Mouse (Mus musculus): ENCODE data around the gene Xlr4b. TPM values are rescaled to one million over a fixed set of nuclear protein-coding genes. Genes with fewer than 3 reads are reported as not detected.
A peak's percentile ranks its signal among the peaks of the same experiment; 100 is the strongest.
"Not testable (repeated sequence)": the region's sequence is repeated elsewhere in the genome, so short reads cannot be mapped to it uniquely, and the experiment has no call there.

The Xlr4b gene
- 2.4 and 4.1 TPM in 2 replicates for polyA plus RNA-seq (2015; fragmentation: Nextera tagmentation; extraction: Ambion mirVana)

DNA sequence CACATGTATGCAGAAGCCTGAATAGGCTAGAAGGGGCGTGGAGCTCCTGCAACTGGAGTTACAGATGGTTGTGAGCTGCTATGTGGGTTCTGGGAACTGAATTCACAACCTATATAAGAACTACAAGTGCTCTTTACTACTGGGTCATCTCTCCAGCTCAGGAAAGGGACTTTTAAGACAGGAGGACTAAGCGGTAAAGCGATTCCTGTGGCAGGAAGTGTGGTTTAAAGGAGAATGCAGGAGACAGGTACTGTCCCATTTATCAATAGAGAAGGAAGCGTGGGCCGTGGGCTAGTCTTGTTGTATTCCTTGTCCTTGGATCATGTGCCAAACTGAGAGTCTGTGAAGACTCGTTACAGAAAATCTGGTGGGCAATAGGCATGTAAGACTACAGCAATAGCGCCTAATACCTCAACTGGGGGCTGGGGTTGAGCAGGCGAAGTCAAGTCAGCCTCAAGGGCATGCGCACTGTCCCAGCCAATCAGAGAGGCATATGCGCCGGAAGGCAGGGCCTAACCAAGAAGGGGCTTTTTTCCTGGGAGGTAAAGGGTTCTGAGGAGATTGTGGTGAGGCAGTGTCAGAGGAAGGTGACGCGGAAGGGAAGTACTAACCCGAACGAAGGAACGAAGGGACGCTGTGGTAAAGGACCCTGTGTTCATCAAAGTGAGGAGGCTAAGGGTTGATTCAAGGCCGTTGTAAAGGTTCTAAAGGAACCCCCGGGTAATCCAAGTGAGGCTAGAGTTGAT, at the start of gene Xlr4b:
TSS of gene Xlr4b (plus strand) at position 515 of the 746 bp plus-strand sequence.
- not testable (repeated sequence) for H3K4me2 ChIP-seq (ENCODE audit: low read depth, low read length); H3K27ac ChIP-seq (ENCODE audit: low read length); H3K4me1 ChIP-seq (ENCODE audit: control insufficient read depth, insufficient read depth, low read length); H3K4me3 ChIP-seq (ENCODE audit: low read length); H3K27me3 ChIP-seq (ENCODE audit: control insufficient read depth, insufficient read depth, low read length); ATAC-seq (replicated peaks; ENCODE audit: extremely low read depth, insufficient read depth, low FRiP score); H3K9ac ChIP-seq (ENCODE audit: low read length); H3K36me3 ChIP-seq (ENCODE audit: control insufficient read depth, insufficient read depth); H3K9me3 ChIP-seq (replicated peaks; ENCODE audit: control insufficient read depth, low read length)
- 66% methylated on average over 12 of the region's 19 CpGs for WGBS

DNA sequence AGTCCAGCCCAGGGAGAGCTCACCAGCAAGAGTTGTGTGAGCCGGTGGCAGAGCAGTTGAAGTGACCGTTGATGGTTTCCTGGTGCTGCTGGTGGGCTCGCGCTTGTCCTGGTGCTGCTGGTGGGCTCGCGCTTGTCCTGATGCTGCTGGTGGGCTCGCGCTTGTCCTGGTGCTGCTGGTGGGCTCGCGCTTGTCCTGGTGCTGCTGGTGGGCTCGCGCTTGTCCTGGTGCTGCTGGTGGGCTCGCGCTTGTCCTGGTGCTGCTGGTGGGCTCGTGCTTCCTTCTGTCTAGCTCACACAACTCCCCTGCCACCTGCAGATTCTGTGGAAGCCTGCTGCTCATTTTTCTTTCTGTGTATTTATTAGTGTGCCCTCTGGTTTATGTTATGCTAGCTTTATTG, 37.2 kb upstream of the Xlr4b start, which contains the start of gene Spin2d:
TSS of gene Spin2d (minus strand) at position 101 of the 400 bp plus-strand sequence.
- not testable (repeated sequence) for H3K27me3 ChIP-seq (ENCODE audit: control insufficient read depth, insufficient read depth, low read length); ATAC-seq (replicated peaks; ENCODE audit: extremely low read depth, insufficient read depth, low FRiP score); H3K36me3 ChIP-seq (ENCODE audit: control insufficient read depth, insufficient read depth); H3K27ac ChIP-seq (ENCODE audit: low read length); H3K9ac ChIP-seq (ENCODE audit: low read length); H3K4me2 ChIP-seq (ENCODE audit: low read depth, low read length); H3K9me3 ChIP-seq (replicated peaks; ENCODE audit: control insufficient read depth, low read length); H3K4me1 ChIP-seq (ENCODE audit: control insufficient read depth, insufficient read depth, low read length); H3K4me3 ChIP-seq (ENCODE audit: low read length)
- 68% methylated on average over 6 of the region's 15 CpGs for WGBS

DNA sequence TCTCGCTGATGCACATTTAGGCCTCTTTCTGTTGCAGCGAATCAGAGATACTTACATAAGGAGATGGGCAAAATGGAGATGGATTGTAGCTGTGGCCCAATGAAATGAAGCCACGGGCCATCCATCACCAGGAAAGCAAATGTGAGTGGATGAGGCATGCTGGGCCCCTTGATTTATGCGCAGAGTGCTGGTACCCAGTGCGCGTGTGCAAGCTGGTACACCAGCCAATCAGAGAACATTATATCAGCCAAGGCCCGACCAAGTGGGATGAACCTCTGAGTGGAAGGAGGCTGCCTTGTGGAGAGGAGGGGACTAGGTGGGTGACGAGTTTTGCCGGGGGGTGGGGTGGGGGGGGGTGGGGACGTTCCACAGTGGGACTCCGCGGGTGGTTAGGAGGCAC, 22.2 kb upstream of the Xlr4b start, which contains the start of gene Xlr3b:
TSS of gene Xlr3b (plus strand) at position 274 of the 400 bp plus-strand sequence.
- not testable (repeated sequence) for H3K36me3 ChIP-seq (ENCODE audit: control insufficient read depth, insufficient read depth); H3K4me1 ChIP-seq (ENCODE audit: control insufficient read depth, insufficient read depth, low read length); H3K27me3 ChIP-seq (ENCODE audit: control insufficient read depth, insufficient read depth, low read length); H3K4me3 ChIP-seq (ENCODE audit: low read length); ATAC-seq (replicated peaks; ENCODE audit: extremely low read depth, insufficient read depth, low FRiP score); H3K27ac ChIP-seq (ENCODE audit: low read length); H3K9me3 ChIP-seq (replicated peaks; ENCODE audit: control insufficient read depth, low read length); H3K9ac ChIP-seq (ENCODE audit: low read length); H3K4me2 ChIP-seq (ENCODE audit: low read depth, low read length)
- WGBS: 70% methylated on average over 12 of the region's 12 CpGs

DNA sequence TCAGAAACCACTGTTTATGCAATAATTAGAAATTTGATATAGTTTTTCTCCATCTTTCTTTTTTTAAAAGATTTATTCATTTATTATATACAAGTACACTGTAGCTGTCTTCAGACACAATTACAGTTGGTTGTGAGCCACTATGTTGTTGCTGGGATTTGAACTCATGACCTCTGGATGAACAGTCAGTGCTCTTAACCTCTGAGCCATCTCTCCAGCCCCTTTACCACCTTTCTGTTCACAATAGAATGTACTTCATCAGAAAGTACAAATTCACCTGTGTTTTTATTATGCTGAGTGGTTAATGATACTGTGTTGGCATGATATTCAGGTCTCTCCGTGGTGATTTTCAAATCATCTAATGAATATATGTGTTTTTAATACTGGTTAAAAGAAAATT, 11.2 kb downstream of the Xlr4b start:
- Histone ChIP-seq H3K27me3 (ENCODE audit: control insufficient read depth, insufficient read depth, low read length) (no peaks in the 10 kb centered on the region), H3K27ac (ENCODE audit: low read length) (no peak overlapping the region), H3K36me3 (ENCODE audit: control insufficient read depth, insufficient read depth) (no peaks in the 10 kb centered on the region), H3K9me3 (replicated peaks; ENCODE audit: control insufficient read depth, low read length) (no peaks in the 10 kb centered on the region), H3K4me3 (ENCODE audit: low read length) (no peak overlapping the region), H3K4me1 (ENCODE audit: control insufficient read depth, insufficient read depth, low read length) (peaks cover 5% of the 10 kb centered on the region; the same call in 1 of the 2 replicates), H3K4me2 (ENCODE audit: low read depth, low read length) (no peak overlapping the region), H3K9ac (ENCODE audit: low read length) (no peak overlapping the region)
- no peak for ATAC-seq (replicated peaks; ENCODE audit: extremely low read depth, insufficient read depth, low FRiP score)
- 41% methylated on average over 1 of the region's 1 CpGs for WGBS

DNA sequence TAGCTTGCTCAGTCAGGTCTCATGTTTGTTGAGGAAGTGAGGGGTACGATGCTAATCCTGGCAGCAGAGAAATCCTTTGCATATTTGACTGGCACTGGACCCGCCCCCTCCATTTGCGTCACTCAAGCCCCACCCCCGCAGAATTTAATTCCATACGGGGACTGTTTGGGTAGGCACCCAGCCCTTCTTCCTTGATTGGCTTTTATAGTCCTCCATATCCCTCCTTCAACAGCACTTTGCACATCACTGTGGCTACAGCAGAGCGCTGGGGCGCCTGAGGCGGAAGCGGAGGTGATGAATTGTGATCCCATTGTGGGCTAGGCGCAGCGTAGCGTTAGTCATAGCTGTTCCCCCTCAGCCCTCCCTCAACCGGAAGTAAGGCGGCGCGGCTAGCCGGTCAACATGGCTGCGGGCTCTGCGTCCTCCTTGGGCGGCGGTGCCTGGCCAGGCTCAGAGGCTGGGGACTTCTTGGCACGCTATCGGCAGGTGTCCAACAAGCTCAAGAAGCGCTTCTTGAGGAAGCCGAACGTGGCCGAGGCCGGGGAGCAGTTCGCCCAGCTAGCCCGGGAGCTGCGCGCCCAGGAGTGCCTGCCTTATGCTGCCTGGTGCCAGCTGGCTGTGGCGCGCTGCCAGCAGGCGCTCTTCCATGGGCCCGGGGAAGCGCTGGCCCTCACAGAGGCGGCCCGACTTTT, 13.9 kb downstream of the Xlr4b start, which contains the start of gene F8a:
TSS of gene F8a (plus strand) at position 378 of the 692 bp plus-strand sequence.
- WGBS: 10% methylated on average over 38 of the region's 39 CpGs
- peak; percentile 95 for ATAC-seq (replicated peaks; ENCODE audit: extremely low read depth, insufficient read depth, low FRiP score)

DNA sequence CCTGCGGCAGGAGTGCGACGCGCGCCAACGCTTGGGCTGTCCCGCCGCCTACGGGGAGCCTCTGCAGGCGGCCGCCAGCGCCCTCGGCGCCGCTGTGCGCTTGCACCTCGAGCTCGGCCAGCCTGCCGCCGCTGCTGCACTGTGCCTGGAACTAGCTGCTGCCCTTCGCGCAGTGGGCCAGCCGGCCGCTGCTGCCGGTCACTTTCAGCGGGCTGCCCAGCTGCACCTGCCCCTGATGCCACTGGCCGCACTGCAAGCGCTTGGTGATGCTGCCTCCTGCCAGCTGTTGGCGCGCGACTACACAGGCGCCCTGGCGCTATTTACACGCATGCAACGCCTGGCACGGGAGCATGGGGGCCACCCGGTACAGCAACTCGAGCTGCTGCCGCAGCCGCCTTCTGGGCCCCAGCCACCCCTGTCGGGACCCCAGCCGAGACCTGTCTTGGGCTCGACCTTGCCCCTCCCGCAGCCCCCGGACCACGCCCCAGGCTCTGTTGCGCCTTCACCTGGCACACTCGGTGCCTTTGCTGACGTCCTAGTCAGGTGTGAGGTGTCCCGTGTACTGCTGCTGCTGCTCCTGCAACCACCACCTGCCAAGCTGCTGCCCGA, 14.6 kb downstream of the Xlr4b start:
- H3K27ac ChIP-seq (ENCODE audit: low read length): peak overlapping the region; percentile 93
- H3K4me2 ChIP-seq (ENCODE audit: low read depth, low read length): peak overlapping the region; percentile 64
- ATAC-seq (replicated peaks; ENCODE audit: extremely low read depth, insufficient read depth, low FRiP score): peak; percentile 63
- H3K27me3 ChIP-seq (ENCODE audit: control insufficient read depth, insufficient read depth, low read length): no peaks in the 10 kb centered on the region
- 9% methylated on average over 47 of the region's 51 CpGs for WGBS
- H3K9ac ChIP-seq (ENCODE audit: low read length): peak overlapping the region; percentile 78
- peaks cover 5% of the 10 kb centered on the region; the same call in 1 of the 2 replicates for H3K4me1 ChIP-seq (ENCODE audit: control insufficient read depth, insufficient read depth, low read length)
- H3K4me3 ChIP-seq (ENCODE audit: low read length): peak overlapping the region; percentile 71
- H3K9me3 ChIP-seq (replicated peaks; ENCODE audit: control insufficient read depth, low read length): no peaks in the 10 kb centered on the region
- H3K36me3 ChIP-seq (ENCODE audit: control insufficient read depth, insufficient read depth): no peaks in the 10 kb centered on the region

More for the DNA sequence above, 13.9 kb downstream of the Xlr4b start, which contains the start of gene F8a:
- H3K27ac ChIP-seq (ENCODE audit: low read length): peak within 1 kb of the TSS; percentile 93
- H3K9me3 ChIP-seq (replicated peaks; ENCODE audit: control insufficient read depth, low read length): no peaks in the 10 kb centered on the region
- no peaks in the 10 kb centered on the region for H3K36me3 ChIP-seq (ENCODE audit: control insufficient read depth, insufficient read depth)
- H3K4me1 ChIP-seq (ENCODE audit: control insufficient read depth, insufficient read depth, low read length): peaks cover 5% of the 10 kb centered on the region; the same call in 1 of the 2 replicates
- no peaks in the 10 kb centered on the region for H3K27me3 ChIP-seq (ENCODE audit: control insufficient read depth, insufficient read depth, low read length)
- H3K4me3 ChIP-seq (ENCODE audit: low read length): peak within 1 kb of the TSS; percentile 71
- H3K9ac ChIP-seq (ENCODE audit: low read length): peak within 1 kb of the TSS; percentile 78
- peak within 1 kb of the TSS; percentile 64 for H3K4me2 ChIP-seq (ENCODE audit: low read depth, low read length)

DNA sequence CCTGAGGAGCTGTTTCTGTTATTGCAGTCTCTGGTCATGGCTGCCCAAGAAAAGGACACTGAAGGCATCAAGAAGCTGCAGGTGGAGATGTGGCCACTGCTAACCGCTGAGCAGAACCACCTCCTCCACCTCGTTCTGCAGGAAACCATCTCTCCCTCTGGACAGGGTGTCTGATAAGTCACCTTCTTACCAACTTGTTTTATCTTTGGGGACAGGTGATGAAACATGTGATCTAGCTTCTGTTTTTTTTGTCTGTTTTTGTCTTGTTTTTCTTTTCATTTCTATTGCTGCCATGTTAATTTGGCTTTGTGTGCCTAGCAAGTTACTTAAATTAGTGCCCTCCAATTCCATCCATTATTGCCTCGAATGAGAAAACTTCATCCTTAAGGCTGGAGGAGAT, 15.2 kb downstream of the Xlr4b start:
- no peak for ATAC-seq (replicated peaks; ENCODE audit: extremely low read depth, insufficient read depth, low FRiP score)
- 31% methylated on average over 3 of the region's 3 CpGs for WGBS

DNA sequence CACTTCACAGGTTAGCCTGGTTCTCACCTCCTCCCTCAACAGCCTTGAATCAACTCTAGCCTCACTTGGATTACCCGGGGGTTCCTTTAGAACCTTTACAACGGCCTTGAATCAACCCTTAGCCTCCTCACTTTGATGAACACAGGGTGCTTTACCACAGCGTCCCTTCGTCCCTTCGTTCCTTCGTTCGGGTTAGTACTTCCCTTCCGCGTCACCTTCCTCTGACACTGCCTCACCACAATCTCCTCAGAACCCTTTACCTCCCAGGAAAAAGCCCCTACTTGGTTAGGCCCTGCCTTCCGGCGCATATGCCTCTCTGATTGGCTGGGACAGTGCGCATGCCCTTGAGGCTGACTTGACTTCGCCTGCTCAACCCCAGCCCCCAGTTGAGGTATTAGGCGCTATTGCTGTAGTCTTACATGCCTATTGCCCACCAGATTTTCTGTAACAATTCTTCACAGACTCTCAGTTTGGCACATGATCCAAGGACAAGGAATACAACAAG, 28.7 kb downstream of the Xlr4b start, which contains the start of gene Xlr4c:
TSS of gene Xlr4c (minus strand) at position 310 of the 505 bp plus-strand sequence.
- not testable (repeated sequence) for H3K27me3 ChIP-seq (ENCODE audit: control insufficient read depth, insufficient read depth, low read length); H3K4me3 ChIP-seq (ENCODE audit: low read length); H3K4me1 ChIP-seq (ENCODE audit: control insufficient read depth, insufficient read depth, low read length); H3K36me3 ChIP-seq (ENCODE audit: control insufficient read depth, insufficient read depth); H3K4me2 ChIP-seq (ENCODE audit: low read depth, low read length); ATAC-seq (replicated peaks; ENCODE audit: extremely low read depth, insufficient read depth, low FRiP score); H3K9me3 ChIP-seq (replicated peaks; ENCODE audit: control insufficient read depth, low read length); H3K9ac ChIP-seq (ENCODE audit: low read length); H3K27ac ChIP-seq (ENCODE audit: low read length)
- 73% methylated on average over 14 of the region's 14 CpGs for WGBS

More for the DNA sequence above, 15.2 kb downstream of the Xlr4b start:
- Histone ChIP-seq H3K9me3 (replicated peaks; ENCODE audit: control insufficient read depth, low read length) (no peaks in the 10 kb centered on the region), H3K9ac (ENCODE audit: low read length) (peak overlapping the region; percentile 78), H3K27me3 (ENCODE audit: control insufficient read depth, insufficient read depth, low read length) (no peaks in the 10 kb centered on the region), H3K36me3 (ENCODE audit: control insufficient read depth, insufficient read depth) (no peaks in the 10 kb centered on the region), H3K4me2 (ENCODE audit: low read depth, low read length) (peak overlapping the region; percentile 64), H3K4me3 (ENCODE audit: low read length) (peak overlapping the region; percentile 71), H3K4me1 (ENCODE audit: control insufficient read depth, insufficient read depth, low read length) (peaks cover 5% of the 10 kb centered on the region; the same call in 1 of the 2 replicates), H3K27ac (ENCODE audit: low read length) (no peak overlapping the region; the same call in 1 of the 2 replicates)
